Mouse (Mus musculus) adrenal gland, adult 2 months (tissue): ENCODE data around the gene Duox2. TPM values are rescaled to one million over a fixed set of nuclear protein-coding genes. Genes with fewer than 3 reads are reported as not detected.

Experiments
- DNase-seq: peaks from one replicate; pipeline ENCODE4 v3.0.0; 2021
- polyA plus RNA-seq: library from polyadenylated mRNA; depleted of rRNA; stranded (reverse); fragments of >200 nt; gene quantifications from 2 replicates; pipeline ENCODE4 v1.2.3, GENCODE M21; 2012; rRNA removed
- total RNA-seq, 2 experiments: library from RNA; stranded (reverse); gene quantifications; 2 replicates each; pipeline ENCODE4 v1.2.3; 2021

The Duox2 gene
- total and polyA plus RNA-seq, 3 experiments: 0.06 to 0.07 TPM; not detected in 1

DNA sequence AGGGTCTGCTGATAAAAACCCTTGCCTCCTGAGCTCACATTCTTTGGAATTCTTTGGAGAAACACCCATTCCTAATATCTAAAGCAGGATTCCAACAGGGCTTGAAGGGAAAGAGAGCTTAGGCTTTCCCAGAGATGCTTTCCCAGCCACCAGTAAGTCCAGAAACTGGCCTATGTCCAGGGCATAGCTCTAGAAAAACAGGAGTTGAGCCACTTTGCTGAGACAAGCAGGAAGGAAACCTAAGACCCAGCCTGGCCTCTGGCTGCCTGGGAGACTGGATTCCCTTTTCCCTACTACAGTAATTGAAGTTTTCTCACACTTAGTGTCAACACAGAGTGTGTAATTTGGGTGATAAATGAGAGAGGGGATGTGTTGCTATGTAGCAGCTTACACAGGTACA is 61.9 kb downstream of the Duox2 start:
- DNase-seq: no peak

DNA sequence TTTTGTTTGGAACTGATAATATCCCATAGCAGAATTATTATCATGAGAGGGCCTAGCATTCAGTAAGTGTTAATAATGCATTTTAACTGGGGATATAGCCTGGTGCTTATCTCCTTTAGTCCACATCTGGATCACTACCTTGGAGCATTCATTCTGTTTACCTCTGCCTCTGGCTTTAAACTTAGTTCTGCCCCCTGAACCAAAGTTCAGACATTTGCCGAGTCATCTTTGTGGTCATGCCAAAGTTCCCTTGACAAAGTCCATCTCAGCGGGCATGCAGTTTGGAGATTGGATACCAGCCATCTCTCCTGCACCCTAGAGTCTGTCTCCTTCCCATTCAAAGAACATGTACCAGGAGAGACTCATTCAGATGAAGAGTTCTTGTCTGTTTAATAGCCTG is 62.8 kb downstream of the Duox2 start:
- DNase-seq: peak; percentile 42

DNA sequence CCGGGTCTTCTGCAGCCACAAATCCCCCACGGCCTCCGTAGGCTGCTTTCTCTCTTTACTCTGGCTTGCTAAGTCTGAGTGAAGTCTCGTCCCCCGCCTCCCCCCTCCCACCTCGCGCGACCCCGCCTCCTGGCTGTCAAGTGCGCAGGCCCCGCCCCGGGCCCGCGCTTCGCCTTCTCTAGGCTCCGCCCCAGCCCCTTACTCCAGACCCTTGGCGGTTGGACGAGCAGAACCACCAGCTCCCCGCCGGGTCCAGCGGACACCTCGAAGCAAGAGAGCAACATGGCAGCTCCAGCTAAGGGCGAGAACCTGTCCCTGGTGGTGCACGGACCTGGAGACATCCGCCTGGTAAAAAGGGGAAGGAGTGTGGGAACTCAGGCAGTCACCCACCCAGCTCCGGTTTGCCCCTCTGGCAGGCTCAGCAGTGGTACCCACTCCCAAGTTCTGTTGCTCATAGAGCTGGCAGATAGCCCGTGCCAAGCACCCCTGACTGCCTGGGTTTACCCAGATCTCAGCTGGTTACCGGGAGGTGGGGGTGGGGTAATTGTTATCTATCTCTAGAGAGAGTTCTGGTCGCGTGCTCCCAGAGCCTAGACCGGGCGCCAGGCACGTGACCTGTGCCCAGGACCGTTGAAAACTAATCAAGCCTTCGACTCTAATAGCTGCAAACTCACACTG is 63.5 kb downstream of the Duox2 start, which contains the start of gene Sord:
Gene Sord (plus strand): TSS at position 139 of the 678 bp plus-strand sequence.
- DNase-seq: peak; percentile 89

DNA sequence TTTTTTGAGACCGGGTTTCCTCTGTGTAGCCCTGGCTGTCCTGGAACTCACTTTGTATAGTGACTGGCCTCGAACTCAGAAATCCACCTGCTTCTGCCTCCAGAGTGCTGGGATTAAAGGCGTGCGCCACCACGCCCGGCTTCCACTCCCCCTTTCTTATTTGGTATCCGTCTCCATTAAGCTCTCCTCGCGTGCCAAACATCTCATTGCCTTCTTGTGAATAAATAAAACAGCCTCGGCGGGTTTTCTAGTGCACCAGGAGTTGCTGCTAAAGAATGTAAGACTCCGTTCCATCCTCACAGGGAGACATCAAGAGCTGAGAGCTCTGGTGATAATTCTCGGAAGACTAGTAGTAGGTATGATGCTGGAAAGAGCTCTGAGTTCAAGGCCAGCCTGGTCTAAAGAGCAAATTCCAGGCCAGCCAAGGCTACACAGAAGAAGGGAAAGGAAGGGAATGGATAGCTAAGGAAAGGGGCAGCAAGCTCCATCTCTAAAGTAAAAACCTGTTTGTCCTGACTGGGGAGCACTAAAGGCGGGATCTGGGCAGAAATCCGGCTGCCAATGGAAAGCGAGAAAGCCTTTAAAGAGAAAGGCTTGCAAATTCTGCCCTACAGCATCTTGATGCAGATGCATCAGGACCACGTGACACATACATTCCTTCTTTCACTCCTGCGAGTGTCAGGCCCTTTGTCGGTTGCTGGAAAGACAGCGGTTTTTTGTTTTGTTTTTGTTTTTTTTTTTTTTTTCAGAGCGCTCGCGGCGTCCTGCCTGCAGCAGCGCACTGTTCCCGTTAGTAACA is 64.3 kb downstream of the Duox2 start:
- DNase-seq: peak; percentile 49

DNA sequence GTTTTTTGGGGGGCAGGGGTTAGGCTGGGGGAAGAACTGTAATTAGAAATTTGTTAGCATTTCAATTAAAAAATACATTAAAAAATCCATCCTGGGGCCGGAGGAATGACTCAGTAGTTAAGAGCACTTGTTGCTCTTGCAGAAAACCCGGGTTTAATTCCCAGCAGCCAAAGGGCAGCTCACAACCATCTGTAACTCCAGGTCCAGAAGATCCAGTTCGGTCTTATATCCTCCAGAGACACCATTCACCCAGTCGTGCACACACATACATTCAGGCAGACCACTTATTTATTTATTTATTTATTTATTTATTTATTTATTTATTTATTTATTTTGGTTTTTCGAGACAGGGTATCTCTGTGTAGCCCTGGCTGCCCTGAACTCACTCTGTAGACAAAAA is 64.9 kb downstream of the Duox2 start:
- no peak for DNase-seq

DNA sequence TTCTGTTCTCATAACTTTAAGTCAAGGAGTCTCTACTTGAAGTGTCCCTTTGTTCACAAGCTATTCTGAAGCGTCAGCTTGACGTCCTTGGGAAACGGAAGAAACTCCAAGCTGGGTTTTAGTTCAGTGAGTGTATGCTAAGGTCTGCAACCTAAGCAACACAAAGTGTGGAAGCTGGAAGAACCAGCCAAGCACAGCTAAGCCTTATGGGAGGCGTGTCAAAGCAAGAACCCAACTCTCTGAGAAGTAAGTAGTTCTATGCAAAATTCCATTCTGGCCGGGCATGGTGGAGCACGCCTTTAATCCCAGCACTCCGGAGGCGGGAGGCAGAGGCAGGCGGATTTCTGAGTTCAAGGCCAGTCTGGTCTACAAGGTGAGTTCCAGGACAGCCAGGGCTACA is 66.6 kb downstream of the Duox2 start:
- no peak for DNase-seq

DNA sequence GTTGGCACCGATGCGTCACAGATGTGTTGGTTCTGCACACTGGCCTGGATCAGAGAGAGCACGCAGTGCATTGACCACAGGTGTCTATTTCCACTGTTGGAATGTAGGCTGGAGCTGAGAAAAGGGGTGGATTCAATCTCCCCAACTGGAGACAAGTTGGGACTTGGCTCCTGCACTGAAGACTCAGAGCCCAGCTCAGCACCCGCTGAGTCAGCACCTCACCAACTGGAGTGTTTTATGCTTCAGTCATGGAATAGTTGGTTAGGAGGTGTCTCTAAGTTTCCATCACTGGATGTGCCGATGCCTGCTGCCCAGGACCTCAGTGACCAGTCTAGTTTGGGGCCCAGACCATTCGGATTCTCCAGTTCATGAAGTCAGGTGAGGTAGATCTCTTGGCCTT is 67.9 kb downstream of the Duox2 start:
- no peak for DNase-seq

Other genes with a start within 250 kb of the Duox2 start
- gene Spg11, start 180.1 kb downstream of the Duox2 start, total RNA-seq: 10 to 100 TPM; 17.1 to 17.6 TPM
- 5.4 and 6.2 TPM in 2 replicates for gene Spg11, start 180.1 kb downstream of the Duox2 start, polyA plus RNA-seq
- gene B2m, start 150.8 kb downstream of the Duox2 start, total RNA-seq: 1,000 to 10,000 TPM; 1,021 to 1,206 TPM
- 522 and 790 TPM in 2 replicates for gene B2m, start 150.8 kb downstream of the Duox2 start, polyA plus RNA-seq
- not detected for gene Trim69, start 137.7 kb downstream of the Duox2 start, total RNA-seq
- not detected in 2 replicates for gene Trim69, start 137.7 kb downstream of the Duox2 start, polyA plus RNA-seq
- gene Patl2, start 112.3 kb downstream of the Duox2 start, total RNA-seq: not detected
- 0.03 TPM in 1 of 2 replicates, not detected in the other for gene Patl2, start 112.3 kb downstream of the Duox2 start, polyA plus RNA-seq
- gene Terb2, start 112.2 kb downstream of the Duox2 start, total RNA-seq: not detected
- not detected in 2 replicates for gene Terb2, start 112.2 kb downstream of the Duox2 start, polyA plus RNA-seq
- 100 to 1,000 TPM in 1 of 2 experiments, 10 to 100 TPM in 1; 57.2 to 112 TPM for gene Sord, start 63.7 kb downstream of the Duox2 start, total RNA-seq
- gene Sord, start 63.7 kb downstream of the Duox2 start, polyA plus RNA-seq: 10.3 and 10.5 TPM in 2 replicates
- not detected for gene Duoxa2, start 451 bp upstream of the Duox2 start, total RNA-seq
- 0.08 TPM in 1 of 2 replicates, not detected in the other for gene Duoxa2, start 451 bp upstream of the Duox2 start, polyA plus RNA-seq
- gene Duoxa1, start 15.3 kb upstream of the Duox2 start, total RNA-seq: under 1 TPM in 1 of 2 experiments, not detected in 1; 0.31 TPM
- gene Duoxa1, start 15.3 kb upstream of the Duox2 start, polyA plus RNA-seq: 0.58 and 0.97 TPM in 2 replicates
- gene Duox1, start 17.2 kb upstream of the Duox2 start, total RNA-seq: not detected
- 0.07 and 0.17 TPM in 2 replicates for gene Duox1, start 17.2 kb upstream of the Duox2 start, polyA plus RNA-seq
- 10 to 100 TPM in 1 of 2 experiments, 1 to 10 TPM in 1; 6.0 to 13.0 TPM for gene Shf, start 70.7 kb upstream of the Duox2 start, total RNA-seq
- 12.3 and 15.9 TPM in 2 replicates for gene Shf, start 70.7 kb upstream of the Duox2 start, polyA plus RNA-seq
- 1 to 10 TPM; 1.5 to 2.7 TPM for gene Slc28a2, start 128.0 kb upstream of the Duox2 start, total RNA-seq
- 0.83 and 2.0 TPM in 2 replicates for gene Slc28a2, start 128.0 kb upstream of the Duox2 start, polyA plus RNA-seq
- under 1 TPM in 1 of 2 experiments, not detected in 1; 0.07 TPM for gene Gm14085, start 186.5 kb upstream of the Duox2 start, total RNA-seq
- 0.08 and 0.13 TPM in 2 replicates for gene Gm14085, start 186.5 kb upstream of the Duox2 start, polyA plus RNA-seq